Mouse (Mus musculus) MEL (cell line): ENCODE data around the gene Lancl3. TPM values are rescaled to one million over a fixed set of nuclear protein-coding genes. Genes with fewer than 3 reads are reported as not detected.

ENCODE experiments used
- DNase-seq: peaks from one replicate; pipeline ENCODE4 v3.0.0; 2011; ENCODE audit warnings: low read depth, low spot score
- H3K27ac ChIP-seq: 2 replicates; pipeline ENCODE4 v1.5.1; 2012; ENCODE audit warnings: low read depth, mild to moderate bottlenecking, control low read depth, low read length, moderate library complexity; ENCODE audit not compliant: control insufficient read depth
- H3K27me3 ChIP-seq, 2 experiments: fragments of 150-350 bp in 1 of 2; sonication (generic) in 1 of 2; 2 replicates each; pipeline ENCODE4 v1.6.1; 2012; ENCODE audit warnings: low read length in 2 of 2, mild to moderate bottlenecking in 2 of 2, improper control_type of control experiment in 1 of 2, moderate library complexity in 1 of 2; ENCODE audit not compliant: insufficient read depth in 2 of 2, control insufficient read depth in 1 of 2
- H3K36me3 ChIP-seq, 2 experiments: 2 replicates each; pipeline ENCODE4 v1.6.1; 2012 to 2014; ENCODE audit warnings: low read length in 2 of 2, improper control_type of control experiment in 1 of 2, inconsistent platforms in 1 of 2, mild to moderate bottlenecking in 1 of 2; ENCODE audit not compliant: insufficient read depth in 2 of 2, control insufficient read depth in 1 of 2
- H3K4me1 ChIP-seq, 2 experiments: fragments of 150-350 bp in 1 of 2; sonication (generic) in 1 of 2; 2 replicates each; pipeline ENCODE4 v1.6.1; 2012; ENCODE audit warnings: low read length in 2 of 2, improper control_type of control experiment in 1 of 2, mild to moderate bottlenecking in 1 of 2; ENCODE audit not compliant: insufficient read depth in 2 of 2, control insufficient read depth in 1 of 2
- H3K4me3 ChIP-seq, 2 experiments: fragments of 150-350 bp in 1 of 2; sonication (generic) in 1 of 2; 2 replicates each; pipeline ENCODE4 v1.5.1; 2012; ENCODE audit warnings: low read depth in 2 of 2, low read length in 2 of 2, mild to moderate bottlenecking in 2 of 2, moderate library complexity in 2 of 2, control low read depth in 1 of 2, improper control_type of control experiment in 1 of 2; ENCODE audit not compliant: control insufficient read depth in 1 of 2, insufficient read depth in 1 of 2
- H3K79me2 ChIP-seq: 2 replicates; pipeline ENCODE4 v1.6.1; 2012; ENCODE audit warnings: mild to moderate bottlenecking, low read length, moderate library complexity; ENCODE audit not compliant: control insufficient read depth, poor library complexity, insufficient read depth
- H3K9ac ChIP-seq: 2 replicates; pipeline ENCODE4 v1.6.1; 2012; ENCODE audit warnings: low read depth, mild to moderate bottlenecking, control low read depth, low read length, moderate library complexity; ENCODE audit not compliant: control insufficient read depth, poor library complexity, severe bottlenecking
- H3K9me3 ChIP-seq: fragments of 150-350 bp; sonication (generic); replicated peaks from 2 replicates; pipeline ENCODE4 v1.6.1; 2012; ENCODE audit warnings: mild to moderate bottlenecking, low read length, improper control_type of control experiment, moderate library complexity; ENCODE audit not compliant: insufficient read depth
- CHD1 ChIP-seq: IDR thresholded peaks from 2 replicates; pipeline ENCODE4 v1.6.1; 2012; ENCODE audit warnings: low read depth, mild to moderate bottlenecking, inconsistent platforms, low read length, improper control_type of control experiment
- CTCF ChIP-seq, 3 experiments: IDR thresholded peaks in 2 of 3; conservative IDR thresholded peaks in 1 of 3; 2 replicates each; pipeline ENCODE4 v1.5.1; 2011 to 2012; ENCODE audit warnings: low read length in 3 of 3, low read depth in 2 of 3, mild to moderate bottlenecking in 2 of 3, improper control_type of control experiment in 1 of 3, inconsistent platforms in 1 of 3, mixed read lengths in 1 of 3, moderate library complexity in 1 of 3; ENCODE audit not compliant: control insufficient read depth in 1 of 3, insufficient read depth in 1 of 3, poor library complexity in 1 of 3, severe bottlenecking in 1 of 3
- EP300 ChIP-seq, 2 experiments: IDR thresholded peaks; 2 replicates each; pipeline ENCODE4 v1.6.1; 2011; ENCODE audit warnings: improper control_type of control experiment in 2 of 2, low read length in 2 of 2, low read depth in 1 of 2, mild to moderate bottlenecking in 1 of 2
- ETS1 ChIP-seq: IDR thresholded peaks from 2 replicates; pipeline ENCODE4 v1.6.1; 2012; ENCODE audit warnings: low read depth, mild to moderate bottlenecking, inconsistent platforms, low read length, improper control_type of control experiment, moderate library complexity
- GATA1 ChIP-seq: IDR thresholded peaks from 2 replicates; pipeline ENCODE4 v1.6.1; 2011; ENCODE audit warnings: low read depth, low read length, improper control_type of control experiment
- HCFC1 ChIP-seq: IDR thresholded peaks from 2 replicates; pipeline ENCODE4 v1.6.1; 2012; ENCODE audit warnings: low read depth, mild to moderate bottlenecking, inconsistent platforms, low read length, improper control_type of control experiment, moderate library complexity
- KAT2A ChIP-seq: conservative IDR thresholded peaks from 2 replicates; pipeline ENCODE4 v1.6.1; 2012; ENCODE audit warnings: low read depth, low read length, improper control_type of control experiment, inconsistent platforms
- MAFK ChIP-seq: IDR thresholded peaks from 2 replicates; pipeline ENCODE4 v1.6.1; 2011; ENCODE audit warnings: low read depth, mild to moderate bottlenecking, low read length, improper control_type of control experiment, borderline replicate concordance
- MAX ChIP-seq: IDR thresholded peaks from 2 replicates; pipeline ENCODE4 v1.6.1; 2011; ENCODE audit warnings: low read length, improper control_type of control experiment
- MAZ ChIP-seq: IDR thresholded peaks from 2 replicates; pipeline ENCODE4 v1.6.1; 2012; ENCODE audit warnings: low read depth, mild to moderate bottlenecking, inconsistent platforms, low read length, improper control_type of control experiment
- MXI1 ChIP-seq: IDR thresholded peaks from 2 replicates; pipeline ENCODE4 v1.6.1; 2011; ENCODE audit warnings: mild to moderate bottlenecking, low read depth, low read length, improper control_type of control experiment
- MYC ChIP-seq: IDR thresholded peaks from 2 replicates; pipeline ENCODE4 v1.6.1; 2011; ENCODE audit warnings: low read depth, mild to moderate bottlenecking, low read length, improper control_type of control experiment, moderate library complexity
- NELFE ChIP-seq: IDR thresholded peaks from 2 replicates; pipeline ENCODE4 v1.6.1; 2011; ENCODE audit warnings: low read depth, low read length, improper control_type of control experiment
- NRF1 ChIP-seq: IDR thresholded peaks from 2 replicates; pipeline ENCODE4 v1.6.1; 2014; ENCODE audit warnings: low read depth, mild to moderate bottlenecking, inconsistent platforms, low read length, improper control_type of control experiment, moderate library complexity; ENCODE audit not compliant: poor library complexity, insufficient read depth, severe bottlenecking
- POLR2A ChIP-seq, 2 experiments: IDR thresholded peaks; 2 replicates each; pipeline ENCODE4 v1.6.1; 2011 to 2012; ENCODE audit warnings: low read length in 2 of 2, mild to moderate bottlenecking in 2 of 2, control low read depth in 1 of 2, improper control_type of control experiment in 1 of 2, low read depth in 1 of 2, moderate library complexity in 1 of 2; ENCODE audit not compliant: control insufficient read depth in 1 of 2, insufficient read depth in 1 of 2, poor library complexity in 1 of 2
- POLR2AphosphoS2 ChIP-seq: IDR thresholded peaks from 2 replicates; pipeline ENCODE4 v1.6.1; 2011; ENCODE audit warnings: low read length, improper control_type of control experiment
- POLR2AphosphoS5 ChIP-seq: IDR thresholded peaks from 2 replicates; pipeline ENCODE4 v1.6.1; 2012; ENCODE audit warnings: low read depth, borderline replicate concordance, mild to moderate bottlenecking, inconsistent platforms, low read length, moderate library complexity, mixed read lengths
- RCOR1 ChIP-seq: IDR thresholded peaks from 2 replicates; pipeline ENCODE4 v1.6.1; 2012; ENCODE audit warnings: low read depth, mild to moderate bottlenecking, inconsistent platforms, low read length, improper control_type of control experiment
- SIN3A ChIP-seq: IDR thresholded peaks from 2 replicates; pipeline ENCODE4 v1.6.1; 2012; ENCODE audit warnings: low read length, improper control_type of control experiment, inconsistent platforms
- TAL1 ChIP-seq: IDR thresholded peaks from 2 replicates; pipeline ENCODE4 v1.6.1; 2012; ENCODE audit warnings: mild to moderate bottlenecking, inconsistent platforms, low read length, moderate library complexity, mixed read lengths
- TCF12 ChIP-seq: IDR thresholded peaks from 2 replicates; pipeline ENCODE4 v1.6.1; 2014; ENCODE audit warnings: low read depth, mild to moderate bottlenecking, inconsistent platforms, low read length, improper control_type of control experiment, moderate library complexity
- UBTF ChIP-seq: IDR thresholded peaks from 2 replicates; pipeline ENCODE4 v1.6.1; 2012; ENCODE audit warnings: low read depth, mild to moderate bottlenecking, inconsistent platforms, low read length, improper control_type of control experiment, moderate library complexity, borderline replicate concordance; ENCODE audit not compliant: insufficient read depth
- USF1 ChIP-seq: IDR thresholded peaks from 2 replicates; pipeline ENCODE4 v1.6.1; 2014; ENCODE audit warnings: low read depth, mild to moderate bottlenecking, inconsistent platforms, low read length, improper control_type of control experiment, moderate library complexity
- ZKSCAN1 ChIP-seq: IDR thresholded peaks from 2 replicates; pipeline ENCODE4 v1.6.1; 2012; ENCODE audit warnings: low read depth, mild to moderate bottlenecking, inconsistent platforms, low read length, improper control_type of control experiment, moderate library complexity
- ZNF384 ChIP-seq: IDR thresholded peaks from 2 replicates; pipeline ENCODE4 v1.6.1; 2012; ENCODE audit warnings: low read depth, mild to moderate bottlenecking, inconsistent platforms, low read length, improper control_type of control experiment
- polyA plus RNA-seq, 2 experiments: library from polyadenylated mRNA; stranded (reverse) in 1 of 2; unstranded in 1 of 2; fragments of >175 nt in 1 of 2; fragments of >200 nt in 1 of 2; gene quantifications; 2 replicates each; pipeline versions ENCODE4 v1.2.1 to v1.2.4; 2012; ENCODE audit warnings: low replicate concordance in 2 of 2, low read depth in 1 of 2; ENCODE audit not compliant: insufficient read length in 2 of 2, insufficient read depth in 1 of 2, missing spikeins in 1 of 2
- total RNA-seq: library from RNA; depleted of rRNA; stranded (reverse); fragments of 300-350 nt; gene quantifications from 2 replicates; pipeline ENCODE4 v1.2.3, GENCODE M21; 2012

The Lancl3 gene
- total and polyA plus RNA-seq, 3 experiments: 0.03 TPM; not detected in 2

GRCm38 (mm10) chrX:9240737-9241591 lies 41.3 kb downstream of the Lancl3 start:
- TF ChIP-seq ZKSCAN1 (no peak), POLR2A (IDR thresholded peaks at IDR 0.05; ENCODE audit: control insufficient read depth in 1 of 2, insufficient read depth in 1 of 2, low read depth in 1 of 2, low read length in 2 of 2, poor library complexity in 1 of 2) (no peak), MAX (no peak), EP300 (IDR thresholded peaks at IDR 0.05; ENCODE audit: low read depth in 1 of 2, low read length in 2 of 2) (peak; percentile 48 to 59; a peak in 3 of 4 replicates), NRF1 (no peak), MXI1 (no peak), RCOR1 (peak; percentile 8; the same call in 1 of the 2 replicates), GATA1 (0 out of 2 replicates have a peak, but pooled peaks have one; percentile 15), CTCF (IDR thresholded peaks at IDR 0.05 in 2 of 3, conservative IDR thresholded peaks at IDR 0.05 in 1 of 3; ENCODE audit: control insufficient read depth in 1 of 3, insufficient read depth in 1 of 3, low read depth in 2 of 3, low read length in 3 of 3, poor library complexity in 1 of 3, severe bottlenecking in 1 of 3) (no peak), CHD1 (no peak), SIN3A (no peak), ETS1 (0 out of 2 replicates have a peak, but pooled peaks have one; percentile 17), KAT2A (no peak), ZNF384 (peak; percentile 89), UBTF (no peak), HCFC1 (no peak), POLR2AphosphoS2 (no peak)
- no peak overlapping the region for H3K9ac ChIP-seq
- H3K4me3 ChIP-seq: no peak overlapping the region
- no peaks in the 10 kb centered on the region for H3K79me2 ChIP-seq
- H3K9me3 ChIP-seq: no peaks in the 10 kb centered on the region
- H3K27ac ChIP-seq: no peak overlapping the region
- no peak for DNase-seq
- H3K27me3 ChIP-seq: no peaks in the 10 kb centered on the region
- peaks cover 0 to 37% of the 10 kb centered on the region in 2 experiments; a peak in 2 of 4 replicates for H3K36me3 ChIP-seq
- peaks cover 30 to 31% of the 10 kb centered on the region in 2 experiments for H3K4me1 ChIP-seq

DNA sequence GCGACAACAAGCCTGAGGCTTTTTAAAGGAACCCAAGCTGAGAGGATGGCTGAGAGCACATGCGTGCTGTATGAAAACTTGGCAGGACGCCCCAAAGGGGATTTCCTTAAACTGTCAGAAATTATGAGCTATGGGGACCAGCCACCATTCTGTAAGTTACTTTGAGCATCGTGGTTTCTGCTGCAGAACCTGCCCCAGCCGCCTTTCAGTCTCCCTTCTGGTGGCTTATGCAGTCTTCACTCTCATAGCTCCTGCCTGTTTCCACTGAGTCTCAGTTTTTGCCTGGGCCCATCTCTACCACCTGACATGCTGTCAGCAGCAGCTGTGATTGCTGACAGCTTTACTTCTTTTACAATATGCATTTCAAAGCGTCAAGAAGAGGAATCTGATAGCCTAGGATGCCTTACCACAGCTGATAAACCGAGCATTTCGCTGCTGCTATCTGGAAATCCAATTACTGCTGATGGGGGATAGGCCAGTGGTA lies 43.7 kb downstream of the Lancl3 start:
- TF ChIP-seq USF1 (0 out of 2 replicates have a peak, but pooled peaks have one; percentile 15), MAZ (0 out of 2 replicates have a peak, but pooled peaks have one; percentile 41), TCF12 (peak; percentile 77), POLR2AphosphoS5 (no peak), MYC (0 out of 2 replicates have a peak, but pooled peaks have one; percentile 42), TAL1 (no peak), MXI1 (peak; percentile 54), NELFE (no peak), POLR2AphosphoS2 (no peak), HCFC1 (0 out of 2 replicates have a peak, but pooled peaks have one; percentile 20), ETS1 (peak; percentile 69), EP300 (IDR thresholded peaks at IDR 0.05; ENCODE audit: low read depth in 1 of 2, low read length in 2 of 2) (peak; percentile 55 to 56; a peak in 2 of 4 replicates), RCOR1 (peak; percentile 91), GATA1 (peak; percentile 77), SIN3A (peak; percentile 34; the same call in 1 of the 2 replicates), MAFK (0 out of 2 replicates have a peak, but pooled peaks have one; percentile 20)
- H3K27ac ChIP-seq: peak overlapping the region; percentile 86
- no peaks in the 10 kb centered on the region for H3K27me3 ChIP-seq
- H3K4me3 ChIP-seq: peak overlapping the region in 1 of 2 experiments; percentile 42; a peak in 1 of 4 replicates
- no peaks in the 10 kb centered on the region for H3K79me2 ChIP-seq
- peak overlapping the region; percentile 59; the same call in 1 of the 2 replicates for H3K9ac ChIP-seq
- H3K36me3 ChIP-seq: peaks cover 0 to 51% of the 10 kb centered on the region in 2 experiments; a peak in 2 of 4 replicates
- DNase-seq: peak; percentile 80
- H3K4me1 ChIP-seq: peaks cover 30 to 39% of the 10 kb centered on the region in 2 experiments
- H3K9me3 ChIP-seq: no peaks in the 10 kb centered on the region
